Mouse (Mus musculus) midbrain, postnatal 0 days (tissue): ENCODE measurements around the gene Dytn. TPM values are rescaled to one million over a fixed set of nuclear protein-coding genes. Genes with fewer than 3 reads are reported as not detected.

Experiments used
- ATAC-seq: fragments of 200-750 bp; cut with Nextera tagmentation; 2 replicates; pipeline ENCODE4 v1.8.0; 2017; ENCODE audit warnings: moderate number of reproducible peaks, mild to moderate bottlenecking, moderate TSS enrichment, moderate library complexity; ENCODE audit not compliant: low FRiP score
- DNase-seq: peaks from one replicate; pipeline ENCODE4 v3.0.0-alpha.2; 2015; ENCODE audit warnings: low spot score
- H3K27ac ChIP-seq: fragments of 300-500 bp; sonication (generic); 2 replicates; pipeline ENCODE4 v1.5.1; 2014; ENCODE audit warnings: low read depth, mild to moderate bottlenecking, low read length, mixed read lengths
- H3K27me3 ChIP-seq: fragments of 300-500 bp; sonication (generic); 2 replicates; pipeline ENCODE4 v1.6.1; 2014; ENCODE audit warnings: low read length, control low read depth, mixed read lengths; ENCODE audit not compliant: insufficient read depth
- H3K36me3 ChIP-seq: fragments of 300-500 bp; sonication (generic); 2 replicates; pipeline ENCODE4 v1.6.1; 2014; ENCODE audit warnings: low read length, control low read depth, mixed read lengths; ENCODE audit not compliant: insufficient read depth
- H3K4me1 ChIP-seq: fragments of 300-500 bp; sonication (generic); 2 replicates; pipeline ENCODE4 v1.6.1; 2014; ENCODE audit warnings: mild to moderate bottlenecking, control low read depth, antibody characterized with exemption, low read length, mixed read lengths; ENCODE audit not compliant: insufficient read depth
- H3K4me2 ChIP-seq: fragments of 300-500 bp; sonication (generic); 2 replicates; pipeline ENCODE4 v1.6.1; 2014; ENCODE audit warnings: low read depth, mild to moderate bottlenecking, low read length, mixed read lengths; ENCODE audit not compliant: poor library complexity, severe bottlenecking
- H3K4me3 ChIP-seq: fragments of 300-500 bp; sonication (generic); 2 replicates; pipeline ENCODE4 v1.5.1; 2014; ENCODE audit warnings: low read depth, mild to moderate bottlenecking, low read length, moderate library complexity
- H3K9ac ChIP-seq: fragments of 300-500 bp; sonication (generic); replicated peaks from 2 replicates; pipeline ENCODE4 v1.6.1; 2014; ENCODE audit warnings: mild to moderate bottlenecking, low read length, moderate library complexity, mixed read lengths; ENCODE audit not compliant: poor library complexity, severe bottlenecking
- H3K9me3 ChIP-seq: fragments of 300-500 bp; sonication (generic); 2 replicates; pipeline ENCODE4 v1.6.1; 2016; ENCODE audit warnings: low read length, control low read depth
- CTCF ChIP-seq: IDR thresholded peaks from 2 replicates; pipeline ENCODE4 v1.5.1; 2016; ENCODE audit warnings: antibody characterized with exemption, mild to moderate bottlenecking
- WGBS: fragments of 180-500 bp; shearing (Covaris S2); extraction: QIAGEN DNeasy Blood & Tissue Kit; methylation state at CpG from one replicate; pipeline ENCODE4 v1.1.7; 2014; 5-methylcytosine and 5-hydroxymethylcytosine counted together
- polyA plus RNA-seq: library from polyadenylated mRNA; unstranded; fragments of >200 nt; fragmentation: Nextera tagmentation; extraction: Ambion mirVana; gene quantifications from 2 replicates; pipeline ENCODE4 v1.2.1, GENCODE M21; 2015
- total RNA-seq: library from RNA; depleted of rRNA; stranded (reverse); fragments of >200 nt; gene quantifications from 2 replicates; pipeline ENCODE4 v1.2.3, GENCODE M21; 2014

Dytn gene
- total and polyA plus RNA-seq, 2 experiments from 2014 or later: not detected

DNA sequence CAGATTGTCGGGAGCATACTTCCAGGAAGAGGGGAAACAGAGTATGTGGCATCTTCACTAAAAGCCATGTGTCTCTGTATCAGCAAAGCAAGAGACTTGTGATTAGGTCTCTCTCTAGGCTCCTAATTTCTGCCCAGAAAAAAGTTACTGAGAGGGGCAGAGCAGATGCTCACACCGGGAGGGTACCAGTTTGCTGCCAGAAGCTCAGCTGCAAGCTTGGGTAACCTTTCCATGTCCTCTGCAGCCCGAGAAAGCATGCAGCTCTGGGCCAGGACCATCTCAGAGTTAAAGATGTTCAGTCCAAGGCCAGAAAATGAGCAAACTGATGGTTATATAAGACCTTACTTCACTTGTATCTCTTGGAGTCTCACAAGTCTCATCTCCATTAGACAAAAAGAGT lies 10.1 kb upstream of the Dytn start:
- Histone ChIP-seq H3K4me2 (no peak overlapping the region), H3K27me3 (no peaks in the 10 kb centered on the region), H3K36me3 (no peaks in the 10 kb centered on the region), H3K9ac (no peak overlapping the region), H3K4me1 (no peaks in the 10 kb centered on the region), H3K4me3 (no peak overlapping the region), H3K27ac (no peak overlapping the region), H3K9me3 (no peaks in the 10 kb centered on the region)
- DNase-seq (peak; percentile 41), ATAC-seq (no peak)
- TF ChIP-seq CTCF: no peak
- 72% methylated on average over 3 of the region's 3 CpGs for WGBS

- no peak overlapping the region for H3K4me2 ChIP-seq
- 86% methylated on average over 3 of the region's 3 CpGs for WGBS
- H3K27me3 ChIP-seq: no peaks in the 10 kb centered on the region
- no peaks in the 10 kb centered on the region for H3K9me3 ChIP-seq
- DNase-seq: no peak
- no peaks in the 10 kb centered on the region for H3K4me1 ChIP-seq
- H3K36me3 ChIP-seq: no peaks in the 10 kb centered on the region
- no peak overlapping the region for H3K4me3 ChIP-seq
- no peak overlapping the region for H3K9ac ChIP-seq
- H3K27ac ChIP-seq: no peak overlapping the region
- no peak for TF ChIP-seq CTCF
- no peak for ATAC-seq
Observed at GRCm38 (mm10) chr1:63675975-63676374, 10.8 kb downstream of the Dytn start.

- Histone ChIP-seq H3K9me3 (no peaks in the 10 kb centered on the region), H3K27ac (peak overlapping the region; percentile 76), H3K4me2 (peak overlapping the region; percentile 45), H3K9ac (peak overlapping the region; percentile 26), H3K4me3 (peak overlapping the region; percentile 19; the same call in 1 of the 2 replicates), H3K4me1 (peaks cover 10% of the 10 kb centered on the region; the same call in 1 of the 2 replicates), H3K36me3 (no peaks in the 10 kb centered on the region), H3K27me3 (no peaks in the 10 kb centered on the region)
- TF ChIP-seq CTCF: peak; percentile 82
- 0% methylated on average over 3 of the region's 3 CpGs for WGBS
- ATAC-seq: peak; percentile 92
- peak; percentile 95 for DNase-seq
Observed at GRCm38 (mm10) chr1:63668852-63669160, 17.9 kb downstream of the Dytn start.

GRCm38 (mm10) chr1:63667949-63668851 lies 18.5 kb downstream of the Dytn start:
- H3K36me3 ChIP-seq: no peaks in the 10 kb centered on the region
- H3K27me3 ChIP-seq: no peaks in the 10 kb centered on the region
- peak overlapping the region; percentile 44 for H3K9ac ChIP-seq
- peak overlapping the region; percentile 76 for H3K27ac ChIP-seq
- H3K9me3 ChIP-seq: no peaks in the 10 kb centered on the region
- peak; percentile 79 for ATAC-seq
- peak; percentile 67 for DNase-seq
- 12% methylated on average over 13 of the region's 13 CpGs for WGBS
- TF ChIP-seq CTCF: no peak
- H3K4me1 ChIP-seq: peaks cover 10% of the 10 kb centered on the region; the same call in 1 of the 2 replicates
- H3K4me3 ChIP-seq: peak overlapping the region; percentile 19; the same call in 1 of the 2 replicates
- peak overlapping the region; percentile 45 for H3K4me2 ChIP-seq

GRCm38 (mm10) chr1:63667201-63667948 lies 19.4 kb downstream of the Dytn start:
- TF ChIP-seq CTCF: no peak
- H3K9ac ChIP-seq: peak overlapping the region; percentile 44; the same call in 1 of the 2 replicates
- ATAC-seq (no peak), DNase-seq (peak; percentile 33)
- no peaks in the 10 kb centered on the region for H3K27me3 ChIP-seq
- H3K4me1 ChIP-seq: peaks cover 10% of the 10 kb centered on the region; the same call in 1 of the 2 replicates
- H3K4me2 ChIP-seq: peak overlapping the region; percentile 45
- H3K27ac ChIP-seq: peak overlapping the region; percentile 76; the same call in 1 of the 2 replicates
- H3K4me3 ChIP-seq: no peak overlapping the region
- H3K36me3 ChIP-seq: no peaks in the 10 kb centered on the region
- 47% methylated on average over 9 of the region's 9 CpGs for WGBS
- H3K9me3 ChIP-seq: no peaks in the 10 kb centered on the region
